Mouse (Mus musculus) MEL (cell line): Measurements from ENCODE around the gene Osbpl8.

Experiments
- EP300 ChIP-seq, 2 experiments: IDR thresholded peaks; 2 replicates each; pipeline ENCODE4 v1.6.1; 2011; ENCODE audit warnings: improper control_type of control experiment in 2 of 2, low read length in 2 of 2, low read depth in 1 of 2, mild to moderate bottlenecking in 1 of 2
- TAL1 ChIP-seq: IDR thresholded peaks from 2 replicates; pipeline ENCODE4 v1.6.1; 2012; ENCODE audit warnings: mild to moderate bottlenecking, inconsistent platforms, low read length, moderate library complexity, mixed read lengths
- USF2 ChIP-seq, 2 experiments: IDR thresholded peaks; 2 replicates each; pipeline ENCODE4 v1.6.1; 2011 to 2012; ENCODE audit warnings: improper control_type of control experiment in 2 of 2, low read length in 2 of 2, borderline replicate concordance in 1 of 2, inconsistent platforms in 1 of 2, low read depth in 1 of 2, mild to moderate bottlenecking in 1 of 2; ENCODE audit not compliant: insufficient read depth in 1 of 2

- TF ChIP-seq USF2 (IDR thresholded peaks at IDR 0.05; ENCODE audit: borderline replicate concordance in 1 of 2, insufficient read depth in 1 of 2, low read depth in 1 of 2, low read length in 2 of 2) (no peak), EP300 (IDR thresholded peaks at IDR 0.05; ENCODE audit: low read depth in 1 of 2, low read length in 2 of 2) (no peak), TAL1 (no peak)
Measured at GRCm38 (mm10) chr10:111171246-111171934, 6.8 kb downstream of the Osbpl8 start.
